Mouse (Mus musculus): ENCODE results near the gene Adcy2.
A peak's percentile ranks its signal among the peaks of the same experiment; 100 is the strongest.

Adcy2 gene

GRCm38 (mm10) chr13:68998918-68999801, at the start of gene Adcy2:
TSS of gene Adcy2 (minus strand) at chr13:68999541.
- DNase-seq (ENCODE audit: low spot score) = peak; percentile 74

GRCm38 (mm10) chr13:69036991-69037597, 37.8 kb upstream of the Adcy2 start:
- DNase-seq (ENCODE audit: low spot score) = no peak

GRCm38 (mm10) chr13:69034621-69035020, 35.3 kb upstream of the Adcy2 start:
- DNase-seq (ENCODE audit: low spot score) = no peak

GRCm38 (mm10) chr13:69033532-69033931, 34.2 kb upstream of the Adcy2 start:
- DNase-seq (ENCODE audit: low spot score) = no peak

- DNase-seq (ENCODE audit: low spot score) = no peak
These were observed 29.9 kb upstream of the Adcy2 start for GRCm38 (mm10) chr13:69029078-69029757.

- no peak for DNase-seq (ENCODE audit: low spot score)
These were observed 25.6 kb upstream of the Adcy2 start for GRCm38 (mm10) chr13:69024964-69025363.

GRCm38 (mm10) chr13:69023239-69023638, 23.9 kb upstream of the Adcy2 start:
- DNase-seq (ENCODE audit: low spot score) = no peak

- no peak for DNase-seq (ENCODE audit: low spot score)
These were observed 21.2 kb upstream of the Adcy2 start for GRCm38 (mm10) chr13:69020574-69020973.

GRCm38 (mm10) chr13:69006915-69007314, 7.6 kb upstream of the Adcy2 start:
- no peak for DNase-seq (ENCODE audit: low spot score)

- DNase-seq (ENCODE audit: low spot score) = no peak
These were observed 6.8 kb upstream of the Adcy2 start for GRCm38 (mm10) chr13:69006091-69006490.

GRCm38 (mm10) chr13:69004406-69004805, 5.1 kb upstream of the Adcy2 start:
- no peak for DNase-seq (ENCODE audit: low spot score)

GRCm38 (mm10) chr13:69002631-69003030, 3.3 kb upstream of the Adcy2 start:
- DNase-seq (ENCODE audit: low spot score) = no peak

GRCm38 (mm10) chr13:69002173-69002572, 2.8 kb upstream of the Adcy2 start:
- peak; percentile 87 for DNase-seq (ENCODE audit: low spot score)

GRCm38 (mm10) chr13:68999826-69000225, 485 bp upstream of the Adcy2 start:
- DNase-seq (ENCODE audit: low spot score) = no peak

GRCm38 (mm10) chr13:68998558-68998917, 803 bp downstream of the Adcy2 start:
- peak; percentile 42 for DNase-seq (ENCODE audit: low spot score)

GRCm38 (mm10) chr13:68997821-68998551, 1.4 kb downstream of the Adcy2 start:
- DNase-seq (ENCODE audit: low spot score) = peak; percentile 39

GRCm38 (mm10) chr13:68997386-68997785, 2.0 kb downstream of the Adcy2 start:
- DNase-seq (ENCODE audit: low spot score) = no peak

- DNase-seq (ENCODE audit: low spot score) = no peak
These were observed 2.7 kb downstream of the Adcy2 start for GRCm38 (mm10) chr13:68996661-68997060.

- no peak for DNase-seq (ENCODE audit: low spot score)
These were observed 13.6 kb downstream of the Adcy2 start for GRCm38 (mm10) chr13:68985789-68986188.

GRCm38 (mm10) chr13:68984000-68984399, 15.3 kb downstream of the Adcy2 start:
- DNase-seq (ENCODE audit: low spot score) = no peak

- no peak for DNase-seq (ENCODE audit: low spot score)
These were observed 18.3 kb downstream of the Adcy2 start for GRCm38 (mm10) chr13:68981048-68981447.

- no peak for DNase-seq (ENCODE audit: low spot score)
These were observed 26.2 kb downstream of the Adcy2 start for GRCm38 (mm10) chr13:68973143-68973542.

Data from retina, embryonic 14.5 days (tissue).